Mouse (Mus musculus) frontal cortex, postnatal 36 days (tissue): ENCODE data around the gene Rbfox1.

Experiments
- DNase-seq, 2 experiments: peaks; one replicate each; pipeline ENCODE4 v3.0.0; 2022; ENCODE audit warnings: low spot score in 2 of 2

Rbfox1 gene

DNA sequence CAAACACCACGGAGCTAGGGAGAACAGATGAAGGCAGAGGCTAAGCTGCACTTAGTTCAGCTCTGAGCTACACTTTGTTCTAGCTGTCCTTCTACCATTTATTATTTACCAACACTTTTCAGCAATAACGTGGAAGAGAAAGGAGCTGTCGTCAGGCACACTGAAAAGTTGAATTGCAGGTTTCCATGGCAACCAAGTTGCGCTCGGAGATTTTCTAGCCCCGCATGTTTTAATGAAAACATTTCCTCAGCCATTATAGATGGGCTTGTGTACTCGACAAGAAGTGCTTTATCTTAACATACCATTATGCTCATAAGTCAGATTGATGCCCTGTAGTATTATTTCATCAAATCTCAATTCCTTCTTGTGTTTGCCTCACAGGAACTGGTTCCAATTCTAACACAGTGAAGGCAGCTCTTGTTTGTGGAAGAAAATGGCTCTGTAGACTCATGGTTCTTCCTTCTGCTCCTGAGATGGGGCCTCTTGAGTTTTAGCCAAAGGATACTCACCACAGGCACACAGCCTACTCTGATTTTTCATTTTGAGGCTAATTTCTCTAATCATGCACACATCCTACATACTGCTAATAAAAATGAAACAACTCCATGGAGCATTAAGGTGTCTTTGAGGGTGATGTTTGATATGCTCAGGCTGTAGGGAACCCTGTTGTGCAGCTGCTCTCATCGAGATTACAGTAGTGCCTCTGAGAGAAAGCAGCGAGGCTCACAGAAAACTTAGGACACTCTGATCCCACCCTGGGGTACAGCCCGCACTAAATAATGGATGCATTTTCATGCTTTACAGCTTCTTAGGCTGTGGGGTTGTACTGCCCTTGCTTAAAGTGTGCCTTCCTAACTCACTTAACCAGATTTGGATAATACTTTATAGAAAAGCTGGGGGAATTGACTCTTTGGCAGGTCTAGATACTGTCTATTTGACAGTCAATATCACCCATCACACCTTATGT is 107.2 kb downstream of the Rbfox1 start:
- DNase-seq = peak; percentile 33 to 55

DNA sequence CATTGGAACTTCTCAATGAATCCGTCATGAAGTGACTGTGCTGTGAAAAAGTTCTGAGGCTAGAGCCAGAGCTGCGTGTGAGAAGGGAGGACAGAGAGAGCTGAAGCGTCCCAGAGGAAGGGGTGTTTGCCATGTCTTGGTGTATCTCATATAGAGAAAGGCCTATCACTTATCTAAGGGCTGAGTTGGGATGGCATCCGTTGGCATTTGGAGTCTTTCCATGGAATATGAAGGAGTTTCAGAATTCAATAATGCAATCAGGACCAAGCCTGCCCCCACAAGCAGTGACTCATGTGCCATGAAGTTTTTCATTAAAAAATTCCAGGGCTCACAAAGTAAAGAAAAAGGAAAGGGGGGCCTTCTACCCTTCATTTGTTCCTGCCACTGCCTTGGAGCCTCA is 112.0 kb downstream of the Rbfox1 start:
- peak; percentile 22 to 25 for DNase-seq

DNA sequence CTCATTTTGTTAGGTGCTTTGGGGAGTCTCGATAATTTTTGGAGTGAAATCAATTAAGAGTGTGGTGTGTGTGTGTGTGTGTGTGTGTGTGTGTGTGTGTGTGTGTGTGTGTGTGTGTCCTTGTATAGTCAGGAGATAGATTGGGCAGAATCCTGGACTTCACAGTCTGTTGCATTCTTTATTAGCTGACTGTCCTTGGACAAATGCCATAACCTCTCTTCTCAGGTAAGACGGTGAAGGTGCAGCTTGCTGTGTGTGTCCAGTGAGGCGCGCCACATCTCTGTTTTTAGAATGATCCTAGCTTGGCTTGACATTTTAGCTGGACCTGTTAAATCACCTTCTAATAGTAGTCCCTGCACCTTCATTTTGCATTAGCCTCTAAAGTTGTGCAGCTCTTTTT is 112.5 kb downstream of the Rbfox1 start:
- no peak for DNase-seq

DNA sequence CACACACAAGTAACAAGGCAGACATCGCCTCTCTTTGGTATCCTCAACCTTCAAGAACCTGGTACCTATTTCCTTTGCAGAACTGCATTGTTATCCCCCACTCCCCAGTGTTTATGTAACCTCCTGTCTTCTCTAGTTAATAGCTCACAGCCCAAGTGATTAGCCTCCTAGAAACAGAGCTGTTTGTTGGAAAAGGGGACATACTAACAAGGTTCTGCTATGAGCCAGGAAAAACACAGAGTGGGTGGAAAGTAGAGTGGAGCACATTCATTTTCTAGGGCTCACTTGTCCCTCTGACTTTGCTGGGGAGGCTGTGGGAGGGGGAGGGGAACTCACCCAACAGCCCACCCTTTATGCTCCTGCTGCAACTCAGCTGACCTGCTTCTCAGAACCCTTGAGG is 114.9 kb downstream of the Rbfox1 start:
- peak in 1 of 2 experiments; percentile 29 for DNase-seq

DNA sequence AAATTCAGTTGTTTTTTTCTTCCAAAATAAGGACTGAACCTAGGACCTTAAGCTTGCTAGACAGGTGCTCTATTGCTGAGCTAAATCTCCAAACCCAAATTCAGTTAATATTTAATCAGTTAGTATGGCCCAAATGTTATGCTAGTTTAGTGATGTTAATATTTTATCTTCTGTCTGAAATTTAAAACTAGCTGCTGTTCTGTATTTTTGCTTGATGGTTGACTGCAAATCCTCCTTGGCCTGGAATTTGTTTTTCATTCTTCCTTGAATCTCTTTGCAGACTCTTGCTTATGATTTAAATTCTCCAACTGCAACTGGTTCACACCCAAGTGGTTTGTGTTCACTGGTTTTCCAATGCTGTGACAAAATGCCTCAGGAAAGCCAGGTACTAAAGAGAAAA is 121.8 kb downstream of the Rbfox1 start:
- DNase-seq = no peak

DNA sequence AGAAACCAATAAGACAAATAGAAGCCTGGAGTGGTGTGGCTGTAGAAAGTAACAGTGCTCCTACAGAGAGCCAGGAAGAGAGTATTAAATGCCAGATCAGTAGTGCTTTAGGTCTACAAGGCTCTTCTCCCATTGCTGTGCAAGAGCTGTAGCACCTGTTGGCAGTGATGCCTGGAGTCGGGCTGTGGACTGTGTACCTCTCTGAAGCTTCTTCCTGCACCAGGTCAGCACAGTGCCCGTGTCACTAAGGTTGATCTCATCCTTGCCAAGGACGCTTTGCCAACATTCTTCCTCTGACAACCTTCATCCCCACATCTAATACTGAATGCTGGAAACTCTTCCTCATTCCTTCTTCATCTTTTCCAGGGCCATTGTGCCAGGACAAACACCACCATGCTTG is 127.7 kb downstream of the Rbfox1 start:
- DNase-seq = no peak

DNA sequence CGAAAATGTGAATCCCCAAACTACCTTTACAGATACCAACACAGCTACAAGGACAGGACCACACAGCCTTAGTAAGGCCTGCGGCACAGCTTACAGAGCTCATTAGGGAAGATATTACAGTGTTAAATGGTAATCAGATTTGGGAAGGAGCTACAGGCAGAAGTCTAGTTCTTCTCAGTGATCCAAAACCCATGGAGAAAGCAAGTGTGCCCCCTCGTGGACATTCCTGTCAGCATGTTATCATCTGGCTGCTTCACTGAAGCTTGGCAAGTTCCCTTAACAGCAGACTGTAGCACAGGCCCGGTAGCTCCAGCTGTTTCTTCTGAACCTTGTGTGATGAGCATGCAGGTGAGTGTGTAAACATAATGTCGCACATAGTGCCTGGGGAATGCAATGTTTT is 133.5 kb downstream of the Rbfox1 start:
- DNase-seq = peak; percentile 93 to 96

DNA sequence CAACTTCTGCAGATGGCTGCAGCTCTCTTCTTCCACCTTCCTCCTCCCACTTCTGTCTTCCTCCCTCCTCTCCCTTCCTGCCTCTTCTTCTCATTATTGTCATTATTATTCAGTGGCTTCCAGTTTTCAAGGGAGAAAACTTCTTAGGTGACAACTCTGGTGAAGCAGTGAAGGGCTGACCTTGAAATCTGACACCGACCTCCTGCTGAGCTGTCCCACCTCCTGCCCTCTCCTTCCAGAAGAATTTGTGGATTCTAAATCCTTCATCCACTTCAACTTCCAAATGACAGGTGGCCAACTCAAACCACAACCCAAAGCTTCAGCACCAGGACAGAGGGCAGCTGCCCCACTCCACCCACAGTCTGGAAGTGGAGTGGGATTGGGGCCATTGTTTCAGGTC is 134.2 kb downstream of the Rbfox1 start:
- no peak for DNase-seq

DNA sequence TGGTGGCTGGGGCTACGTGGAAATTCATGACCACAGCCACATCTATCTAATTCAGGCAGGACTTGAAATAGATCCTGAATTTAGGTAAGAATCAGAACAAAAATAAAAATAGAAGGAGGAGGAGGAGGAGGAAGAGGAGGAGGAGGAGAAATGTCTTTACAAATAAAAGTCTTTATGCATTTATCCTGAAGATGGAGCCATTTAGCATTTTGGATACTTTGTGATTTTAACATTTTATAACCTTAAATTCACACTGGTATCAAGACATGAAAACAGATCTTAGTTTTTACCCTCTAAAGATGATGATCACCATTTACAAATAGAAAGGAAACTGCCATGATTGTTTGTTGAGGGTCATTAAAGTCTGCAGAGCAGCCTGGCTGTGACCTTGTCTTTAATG is 146.1 kb downstream of the Rbfox1 start:
- no peak for DNase-seq

DNA sequence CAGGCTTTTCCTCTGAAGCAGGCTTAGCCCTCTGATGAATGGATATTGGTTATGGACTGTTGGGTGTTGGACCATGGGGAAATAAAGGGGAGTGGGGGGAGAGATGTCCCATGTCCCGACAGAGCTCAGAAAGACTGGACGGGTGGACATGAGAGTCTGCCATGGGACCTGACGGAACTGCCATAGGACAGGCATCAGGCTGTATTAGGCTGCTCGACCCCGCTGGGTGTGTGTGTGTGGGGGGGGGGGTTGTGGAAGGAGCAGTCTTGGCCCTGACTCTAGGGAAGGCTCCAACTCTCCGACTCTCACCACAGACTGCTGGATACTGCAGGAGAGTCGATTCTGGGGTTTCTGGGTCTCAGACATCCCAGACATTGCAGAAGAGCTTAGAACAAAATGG is 147.4 kb downstream of the Rbfox1 start:
- no peak for DNase-seq

DNA sequence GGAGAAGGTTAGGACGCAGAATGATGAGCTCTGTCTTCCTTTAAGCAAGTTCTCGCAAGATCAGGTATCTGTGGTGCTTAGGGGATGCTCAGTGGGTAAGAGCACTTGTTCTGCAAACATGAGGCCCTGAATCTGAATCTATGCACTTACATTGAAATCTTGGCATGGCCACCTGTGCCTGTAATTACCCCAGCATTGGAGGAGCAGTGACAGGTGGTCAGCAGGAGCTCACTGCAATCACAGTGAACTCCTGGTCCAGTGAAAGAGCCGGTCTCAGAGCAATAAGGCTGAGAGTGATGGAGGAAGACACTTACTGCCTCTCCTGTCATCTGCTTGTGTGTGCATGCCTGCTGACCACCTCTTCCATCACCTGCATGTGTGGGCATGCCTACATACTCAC is 149.7 kb downstream of the Rbfox1 start:
- no peak for DNase-seq

DNA sequence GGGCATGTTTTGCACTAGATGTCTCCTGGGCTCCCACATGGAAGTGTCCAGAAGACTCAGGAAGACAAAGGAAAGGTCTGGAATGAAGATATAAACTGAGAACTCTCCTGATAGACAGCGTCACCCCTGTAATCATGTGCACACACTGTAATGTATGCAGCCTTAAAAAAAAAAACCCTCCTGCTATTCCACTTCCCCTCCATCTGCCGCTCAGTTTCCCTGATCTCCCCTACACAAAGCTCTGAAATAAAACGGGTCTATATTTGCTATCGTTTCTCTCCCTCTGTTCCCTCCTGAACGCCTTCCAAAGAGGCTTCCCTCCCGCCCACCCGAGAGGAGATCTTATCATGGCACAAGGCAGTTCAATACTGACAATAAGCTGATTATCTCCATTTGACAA is 151.9 kb downstream of the Rbfox1 start:
- DNase-seq = peak in 1 of 2 experiments; percentile 54

DNA sequence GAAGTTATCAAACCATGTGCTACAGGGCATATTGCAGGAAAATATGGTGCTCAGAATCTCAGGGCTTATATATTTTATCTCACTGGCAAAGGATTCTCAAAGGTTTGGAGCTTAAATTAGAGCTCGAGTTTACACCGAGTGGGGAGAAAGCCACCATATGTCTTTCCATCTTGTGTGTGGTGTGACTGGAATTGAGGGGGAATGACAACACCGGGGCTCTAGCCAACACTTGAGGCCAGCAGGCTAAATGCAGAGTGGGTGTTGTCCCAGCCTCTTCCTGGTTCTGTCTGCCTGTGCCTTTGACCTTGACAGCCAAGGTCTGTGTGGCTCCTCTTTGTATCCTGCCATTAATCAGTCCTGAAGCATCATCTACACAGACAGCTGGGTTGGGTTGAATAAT is 157.6 kb downstream of the Rbfox1 start:
- peak; percentile 54 to 78 for DNase-seq

DNA sequence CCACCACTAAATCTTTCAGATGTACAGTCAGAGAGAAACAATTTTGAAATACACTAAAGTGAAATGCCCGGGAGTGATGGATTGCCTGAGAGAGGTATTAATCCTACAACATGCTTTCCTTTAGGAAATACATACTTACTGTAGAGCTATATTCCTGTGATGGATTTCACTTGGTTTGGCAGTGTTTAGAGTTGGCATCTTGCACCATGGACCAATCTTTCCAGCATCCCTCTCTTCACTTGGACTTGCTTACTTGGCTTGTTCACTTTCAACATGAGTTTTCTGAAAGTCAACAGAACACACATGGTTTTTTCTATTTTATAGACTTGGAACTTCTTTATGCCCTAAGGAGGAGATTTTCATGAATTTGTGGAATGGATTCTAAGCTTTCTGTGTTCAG is 163.4 kb downstream of the Rbfox1 start:
- no peak for DNase-seq

DNA sequence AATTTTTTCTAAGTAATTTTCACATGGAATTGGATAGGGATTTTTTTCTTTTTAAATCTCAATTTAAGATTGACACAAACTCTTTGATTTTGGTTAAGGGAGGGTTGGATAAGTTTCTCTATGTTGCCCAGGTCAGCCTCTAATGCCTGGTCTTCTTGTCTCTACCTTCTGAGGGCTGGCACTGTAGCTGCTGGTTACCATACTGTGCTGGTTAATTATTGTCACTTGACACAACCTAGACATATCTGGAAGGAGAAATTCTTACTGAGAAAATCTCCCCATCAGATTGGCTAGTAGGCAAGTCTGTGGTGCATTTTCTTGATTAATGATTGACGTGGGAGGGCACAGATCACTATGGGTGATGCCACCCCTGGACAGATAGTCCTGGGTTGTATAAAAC is 177.3 kb downstream of the Rbfox1 start:
- DNase-seq = no peak

DNA sequence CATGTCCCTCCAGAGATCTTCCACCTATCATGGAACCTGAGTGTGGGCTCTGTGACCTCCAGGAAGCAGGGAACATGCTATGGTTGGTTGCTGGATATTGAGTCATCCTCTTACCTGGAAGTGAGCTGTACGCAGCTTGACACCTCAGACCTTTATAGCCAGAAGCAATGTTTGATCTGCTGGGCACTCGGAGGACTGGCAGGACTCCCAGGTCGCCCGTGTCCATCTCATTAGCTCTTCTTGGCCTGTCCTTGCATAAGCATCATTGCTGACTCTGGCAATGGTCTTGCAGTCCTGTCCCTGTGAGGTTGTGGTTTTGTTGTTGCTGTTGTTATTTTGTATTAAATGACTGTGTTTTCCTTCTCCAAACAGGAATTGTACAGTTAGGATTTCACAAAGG is 180.3 kb downstream of the Rbfox1 start:
- DNase-seq = no peak

DNA sequence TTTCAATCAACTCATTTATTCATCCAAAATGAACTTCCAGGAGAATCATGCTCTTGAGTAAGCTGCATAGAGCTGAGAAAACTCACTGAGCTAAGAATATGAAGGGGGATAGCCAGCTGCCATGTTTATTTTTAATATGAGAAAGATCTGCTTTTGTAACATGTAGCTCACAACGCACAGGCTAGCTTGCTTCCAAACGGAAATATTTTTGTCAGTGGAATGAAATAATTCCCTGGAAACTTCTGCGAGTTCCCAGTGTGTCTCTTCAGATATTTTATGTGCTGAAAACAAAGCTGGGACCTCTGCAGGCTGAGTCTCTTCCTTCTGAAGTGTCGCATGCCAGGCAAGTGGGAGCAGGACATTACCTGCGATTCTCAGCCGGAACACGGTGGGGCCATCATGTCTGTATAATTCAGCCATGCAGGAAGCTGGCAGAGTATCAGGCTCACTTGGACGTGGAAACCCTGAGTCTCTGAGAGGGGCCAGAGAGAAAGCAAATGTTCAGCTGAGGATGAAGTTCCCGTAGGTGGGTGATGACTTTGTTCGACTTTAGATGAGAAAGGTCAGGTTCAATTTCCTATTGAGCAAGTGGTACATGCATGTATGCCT is 190.4 kb downstream of the Rbfox1 start:
- DNase-seq = peak in 1 of 2 experiments; percentile 35

DNA sequence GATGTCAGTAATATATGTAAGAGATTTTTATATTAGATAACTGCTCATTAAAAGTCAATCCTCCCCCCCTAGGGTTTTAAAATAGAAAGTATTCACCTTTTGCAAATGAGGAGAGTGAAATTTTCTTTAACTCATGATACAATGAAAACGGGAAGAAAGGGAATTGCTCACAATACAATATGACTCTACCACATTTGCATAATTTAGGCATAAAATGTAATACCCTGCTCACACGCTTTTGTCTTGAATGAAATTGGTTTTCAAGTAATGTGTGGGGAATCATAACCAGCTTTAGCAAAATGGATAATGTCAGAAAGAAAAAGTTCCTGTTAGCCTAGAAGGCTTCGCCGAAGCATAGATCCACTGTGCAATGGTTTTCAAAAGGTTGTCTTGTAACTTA is 193.9 kb downstream of the Rbfox1 start:
- no peak for DNase-seq

DNA sequence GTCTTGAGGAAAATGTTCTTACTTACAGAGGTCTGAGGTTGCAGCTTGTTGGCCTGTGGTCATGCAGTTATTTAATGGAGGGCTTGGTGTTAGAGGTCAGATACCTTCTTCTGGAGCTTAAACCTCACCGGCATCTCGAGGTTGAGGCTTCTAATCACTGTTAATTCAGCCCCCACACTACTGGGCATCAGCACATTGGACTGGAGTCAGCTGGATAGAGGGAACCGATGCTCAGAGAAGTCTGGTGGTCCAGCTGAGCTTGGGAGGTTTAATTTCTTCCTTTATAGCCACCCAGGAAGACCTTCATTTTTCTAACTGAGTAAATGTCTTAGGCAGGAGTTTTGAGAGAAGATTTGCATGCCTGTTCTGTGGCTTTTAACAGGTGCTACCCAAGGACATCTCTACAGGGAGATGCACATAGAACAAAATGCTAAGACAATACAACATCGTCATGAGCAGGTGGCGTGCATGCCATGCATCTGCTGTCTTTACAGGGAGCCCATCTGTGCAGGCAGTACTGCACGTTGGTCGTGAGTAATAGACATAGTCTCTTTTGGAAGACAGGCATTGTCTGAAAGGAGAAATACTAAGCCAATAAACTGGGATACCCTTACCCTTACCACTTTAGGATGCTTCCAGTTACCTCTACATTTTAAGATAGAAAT is 199.7 kb downstream of the Rbfox1 start:
- no peak for DNase-seq

DNA sequence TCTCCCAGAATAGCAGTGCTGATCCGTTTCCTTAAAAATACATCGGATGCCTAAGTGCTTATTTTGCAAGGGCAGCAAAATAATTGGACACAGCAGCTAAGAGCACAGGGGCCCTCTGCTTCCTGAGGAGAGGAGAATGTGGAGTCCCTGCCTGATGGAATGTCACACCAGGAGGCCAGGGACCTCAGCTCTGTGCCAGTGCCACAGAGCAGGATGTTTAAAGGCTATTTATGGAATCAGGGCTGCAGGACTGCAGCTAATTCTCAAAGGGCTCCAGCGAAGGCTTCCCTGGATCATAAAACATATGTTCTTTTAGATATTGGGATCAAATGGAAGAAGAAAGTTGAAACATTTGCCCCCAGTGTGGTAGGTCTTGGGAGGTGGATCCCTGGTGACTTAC is 201.0 kb downstream of the Rbfox1 start:
- no peak for DNase-seq

DNA sequence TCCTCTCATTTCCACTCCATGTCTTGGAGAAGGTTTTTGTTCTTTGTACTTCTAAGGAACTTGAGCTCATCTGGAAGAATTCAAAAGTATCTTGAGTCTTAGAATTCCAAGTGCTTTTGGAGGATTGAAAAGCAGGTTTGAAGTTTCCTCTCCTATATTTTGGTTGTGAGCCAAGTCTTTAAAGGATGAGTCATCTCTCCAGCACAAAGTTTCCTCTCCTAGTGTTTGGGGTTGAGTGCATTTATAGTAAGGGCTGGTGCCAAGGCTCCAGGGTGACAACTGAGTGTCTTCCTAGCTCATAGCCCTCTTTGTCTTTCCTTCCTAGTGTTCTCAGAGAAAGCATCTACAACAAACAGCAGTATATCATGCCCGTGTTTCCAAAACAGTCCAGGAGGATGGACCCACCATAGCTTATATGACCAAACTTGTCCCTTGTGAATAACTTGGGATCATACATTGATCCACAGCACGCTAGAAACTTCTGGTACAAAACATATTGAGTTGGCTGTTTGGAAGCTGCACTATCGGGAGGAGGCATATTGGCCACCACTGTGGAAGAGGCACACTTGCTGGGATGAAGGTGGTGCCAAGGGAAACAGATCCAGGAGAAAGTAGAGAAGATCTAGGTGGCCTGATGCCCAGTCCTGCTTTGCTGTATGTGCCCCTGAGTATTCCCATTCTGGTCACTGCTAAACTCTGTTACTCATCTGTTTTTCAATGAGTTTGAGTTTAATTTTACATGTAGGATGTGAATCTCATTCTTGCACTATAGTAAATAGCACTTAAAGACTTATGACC is 206.4 kb downstream of the Rbfox1 start:
- DNase-seq = no peak
